Mouse (Mus musculus) ovary, adult 2 months (tissue): ENCODE measurements around the gene Gm12569. TPM values are rescaled to one million over a fixed set of nuclear protein-coding genes. Genes with fewer than 3 reads are reported as not detected.

Experiments
- polyA plus RNA-seq: library from polyadenylated mRNA; depleted of rRNA; stranded (reverse); fragments of >200 nt; gene quantifications from 2 replicates; pipeline ENCODE4 v1.2.3, GENCODE M21; 2012; rRNA removed

Gm12569 gene
- not detected in 2 replicates for polyA plus RNA-seq

DNA sequence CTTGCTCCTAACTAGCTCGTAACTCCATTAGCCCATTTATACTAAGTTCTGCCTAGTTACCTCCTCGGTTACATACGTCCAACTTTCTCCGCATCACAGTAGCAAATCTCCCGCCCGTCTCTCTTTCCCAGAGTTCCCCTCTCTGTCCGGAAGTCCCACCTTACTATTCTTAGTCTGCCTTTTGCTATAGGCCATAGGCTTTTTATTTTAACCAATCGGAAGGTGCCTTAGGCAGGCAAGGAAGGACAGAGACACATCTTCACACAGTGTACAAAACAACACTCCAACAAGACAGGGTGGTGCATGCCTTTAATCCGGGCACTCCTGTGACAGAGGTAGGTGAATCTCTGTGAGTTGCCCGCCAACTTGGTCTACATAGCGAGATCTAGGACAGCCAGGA, at the start of gene Gm12569:
Gene Gm12569 (plus strand): TSS at position 166 of the 400 bp plus-strand sequence.

DNA sequence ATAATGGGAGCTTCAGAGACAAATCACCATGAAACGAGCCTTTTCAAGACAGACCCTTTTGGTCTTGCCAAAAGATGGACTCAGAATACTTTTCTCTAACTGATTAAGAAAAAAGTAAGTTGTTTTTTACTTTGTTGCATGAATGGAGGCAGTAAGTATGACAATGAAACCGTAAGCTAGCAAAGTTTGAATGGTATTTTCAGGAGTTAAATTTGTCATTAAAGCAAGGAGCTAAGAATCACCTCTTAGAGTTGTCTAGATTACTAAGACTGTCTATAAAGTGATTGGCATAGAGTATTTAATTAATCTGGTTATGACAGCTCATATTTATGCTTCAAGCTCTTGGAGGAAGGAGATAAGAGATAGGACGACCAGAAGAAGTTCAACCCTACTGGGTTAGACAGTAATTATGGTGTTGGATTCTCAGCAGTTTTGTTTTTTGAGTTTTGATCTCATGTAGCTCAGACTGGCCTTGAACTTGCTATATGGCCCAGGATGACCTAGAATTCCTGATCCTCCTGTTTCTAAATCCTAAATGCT, 41.5 kb downstream of the Gm12569 start, which contains the start of gene Clk4:
Gene Clk4 (plus strand): TSS at position 51 of the 540 bp plus-strand sequence.

DNA sequence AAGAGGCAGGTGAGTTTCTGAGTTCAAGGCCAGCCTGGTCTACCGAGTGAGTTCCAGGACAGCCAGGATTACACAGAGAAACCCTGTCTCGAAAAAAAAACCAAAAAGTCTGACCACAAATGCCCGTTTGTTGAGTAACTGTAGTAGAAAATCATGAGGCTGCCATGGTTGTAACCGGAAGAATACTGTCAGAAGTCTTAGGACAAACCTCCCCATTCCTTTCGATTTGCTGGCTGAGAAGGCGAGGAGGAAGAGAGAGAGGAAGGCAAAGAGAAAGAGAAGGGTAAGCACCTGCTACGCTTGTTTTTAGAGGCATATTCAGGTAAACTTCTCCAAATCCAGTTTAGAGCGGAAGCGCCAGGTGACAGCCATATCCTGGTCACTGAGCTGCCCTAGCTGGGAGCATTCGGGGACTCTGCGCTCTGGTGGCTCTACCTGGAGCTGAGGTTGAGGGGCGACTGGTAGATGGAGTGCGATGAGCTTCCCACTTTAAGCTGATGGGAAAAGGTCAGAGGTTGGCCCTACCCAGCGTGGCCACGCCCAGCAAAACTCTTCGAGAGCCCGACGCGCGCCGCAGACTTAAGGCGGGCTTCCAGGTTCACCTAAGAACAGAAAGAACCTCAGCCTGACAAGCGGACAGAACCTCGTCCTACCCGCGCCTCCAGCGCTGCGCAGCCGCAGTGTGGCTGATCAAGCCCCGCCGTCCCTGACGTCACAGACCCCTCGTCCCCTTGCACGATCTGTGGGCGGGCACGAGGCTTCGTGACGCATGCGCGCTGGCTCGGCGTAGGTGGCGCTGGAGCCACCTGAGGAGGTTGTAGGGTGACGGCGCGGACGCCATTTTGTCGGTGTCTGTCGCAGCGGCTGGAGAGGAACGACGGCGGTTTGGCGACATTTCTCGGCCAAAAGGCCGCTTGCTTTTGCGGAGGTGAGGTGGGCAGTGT, 42.3 kb downstream of the Gm12569 start, which contains the start of gene BC049762:
Gene BC049762 (minus strand): TSS at position 705 of the 944 bp plus-strand sequence.

Other genes with a start within 250 kb of the Gm12569 start
- not detected in 2 replicates for gene Olfr1377, start 238.5 kb upstream of the Gm12569 start, polyA plus RNA-seq
- not detected in 2 replicates for gene Olfr51, start 216.9 kb upstream of the Gm12569 start, polyA plus RNA-seq
- not detected in 2 replicates for gene Olfr54, start 206.2 kb upstream of the Gm12569 start, polyA plus RNA-seq
- gene Olfr1375, start 172.4 kb upstream of the Gm12569 start, polyA plus RNA-seq, result not detected in 2 replicates
- 3.1 and 3.9 TPM in 2 replicates for gene Zfp354a, start 161.2 kb upstream of the Gm12569 start, polyA plus RNA-seq
- 16.8 and 40.0 TPM in 2 replicates for gene Clk4, start 41.3 kb downstream of the Gm12569 start, polyA plus RNA-seq
- gene BC049762, start 42.6 kb downstream of the Gm12569 start, polyA plus RNA-seq, result 0.21 TPM in 1 of 2 replicates, not detected in the other
- 2.9 and 3.5 TPM in 2 replicates for gene Col23a1, start 69.4 kb downstream of the Gm12569 start, polyA plus RNA-seq